ENCODE assay signal across 27 mouse cellular contexts in the genomic region with DNA sequence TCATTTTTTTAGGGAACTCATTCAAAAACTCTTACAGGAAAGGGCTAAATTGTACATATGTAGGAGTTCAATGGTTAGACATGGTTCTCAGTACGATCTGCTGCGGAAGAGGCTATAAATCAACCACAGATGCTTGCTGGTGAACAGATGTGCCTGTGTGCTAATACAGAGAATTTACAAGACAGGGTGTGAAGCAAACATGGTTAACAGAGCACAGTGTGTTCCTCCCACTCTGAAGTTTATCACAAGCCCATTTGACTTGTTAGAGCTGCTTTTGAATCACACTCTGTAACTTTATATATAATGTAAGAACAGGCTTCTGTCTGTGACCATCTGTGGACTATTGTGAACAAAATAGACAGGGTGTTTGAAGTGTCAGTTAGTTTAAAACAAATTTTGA.
DNase-seq lines count a peak whose midpoint lies in the region; ATAC-seq lines count a peak whose summit lies in the region.
"Had no signal": no experiment of that assay in that cellular context is flagged by ENCODE, and none has a peak within 500 bp of the region (broad histone marks: within the 10 kb centered on the region; RNA-seq: fewer than 3 reads in every experiment).

No protein-coding gene starts in this region.

- H3K9ac ChIP-seq in forebrain, embryonic 16.5 days (replicated peaks; ENCODE audit: low read depth, low read length): no peak overlapping the region
- H3K9ac ChIP-seq in forebrain, embryonic 12.5 days: no peak overlapping the region
- H3K9ac ChIP-seq in neural tube, embryonic 11.5 days (ENCODE audit: low read length): no peak overlapping the region
- no peak overlapping the region for H3K9ac ChIP-seq in neural tube, embryonic 15.5 days (replicated peaks)
- no peak overlapping the region for H3K9ac ChIP-seq in midbrain, embryonic 11.5 days (ENCODE audit: low read length)
- no peak overlapping the region for H3K9ac ChIP-seq in kidney, embryonic 14.5 days (ENCODE audit: low read depth, low read length)
- H3K9ac ChIP-seq: heart, embryonic 12.5 days; liver, embryonic 15.5 days; lung, embryonic 15.5 days had no signal

- ATAC-seq in forebrain, embryonic 16.5 days: peak; percentile 26; the same call in 1 of the 2 replicates
- no peak for ATAC-seq in forebrain, embryonic 12.5 days (ENCODE audit: low FRiP score)
- ATAC-seq in neural tube, embryonic 11.5 days (ENCODE audit: insufficient read depth, low FRiP score, low TSS enrichment): no peak
- no peak for ATAC-seq in neural tube, embryonic 15.5 days (ENCODE audit: low FRiP score)
- no peak for ATAC-seq in midbrain, embryonic 11.5 days (ENCODE audit: low FRiP score)
- ATAC-seq in kidney, embryonic 14.5 days (ENCODE audit: low FRiP score, low TSS enrichment): no peak
- ATAC-seq: hindbrain, embryonic 16.5 days; intestine, embryonic 16.5 days; midbrain, embryonic 16.5 days had no signal

- H3K4me1 ChIP-seq in forebrain, embryonic 16.5 days (replicated peaks; ENCODE audit: control insufficient read depth, insufficient read depth, low read length): no peaks in the 10 kb centered on the region
- H3K4me1 ChIP-seq in forebrain, embryonic 12.5 days: no peaks in the 10 kb centered on the region
- no peaks in the 10 kb centered on the region for H3K4me1 ChIP-seq in neural tube, embryonic 11.5 days (ENCODE audit: control insufficient read depth, insufficient read depth, low read length)
- H3K4me1 ChIP-seq in neural tube, embryonic 15.5 days: no peaks in the 10 kb centered on the region
- H3K4me1 ChIP-seq in midbrain, embryonic 11.5 days (ENCODE audit: control insufficient read depth, insufficient read depth, low read length): no peaks in the 10 kb centered on the region
- no peaks in the 10 kb centered on the region for H3K4me1 ChIP-seq in kidney, embryonic 14.5 days (ENCODE audit: control insufficient read depth, insufficient read depth, low read length)
- H3K4me1 ChIP-seq: heart, embryonic 12.5 days; hindbrain, embryonic 10.5 days; liver, embryonic 15.5 days; lung, embryonic 15.5 days had no signal

- peak; percentile 12 for DNase-seq in neural tube, embryonic 11.5 days (ENCODE audit: low spot score)
- peak; percentile 68 for DNase-seq in forelimb bud, embryonic 11.5 days (ENCODE audit: low read depth, low spot score)
- DNase-seq in telencephalon, adult 2 months (ENCODE audit: low read depth, low spot score): peak; percentile 39
- no peak for DNase-seq in midbrain, embryonic 11.5 days (ENCODE audit: low spot score, missing footprints)
- DNase-seq: adrenal gland, adult 2 months; cerebellum, adult 8-10 months; gastrocnemius, adult 2 months; heart, postnatal 10 days; kidney, adult 9 months; kidney, postnatal 4 days; liver; lung, postnatal 36 days; right cerebral cortex, adult 18-20 months; right cerebral cortex, postnatal 4 days; thymus, postnatal 25 days had no signal

- H3K4me2 ChIP-seq in forebrain, embryonic 16.5 days (ENCODE audit: low read length): no peak overlapping the region
- H3K4me2 ChIP-seq in forebrain, embryonic 12.5 days: no peak overlapping the region
- H3K4me2 ChIP-seq in neural tube, embryonic 11.5 days (ENCODE audit: low read depth): no peak overlapping the region
- H3K4me2 ChIP-seq in neural tube, embryonic 15.5 days: no peak overlapping the region
- H3K4me2 ChIP-seq in midbrain, embryonic 11.5 days: no peak overlapping the region
- H3K4me2 ChIP-seq in kidney, embryonic 14.5 days (replicated peaks; ENCODE audit: low read depth, low read length): no peak overlapping the region
- H3K4me2 ChIP-seq: heart, embryonic 12.5 days; liver, embryonic 15.5 days; lung, embryonic 15.5 days had no signal

- no peaks in the 10 kb centered on the region for H3K9me3 ChIP-seq in forebrain, embryonic 16.5 days (ENCODE audit: control insufficient read depth, low read length)
- no peaks in the 10 kb centered on the region for H3K9me3 ChIP-seq in forebrain, embryonic 12.5 days
- no peaks in the 10 kb centered on the region for H3K9me3 ChIP-seq in neural tube, embryonic 11.5 days (ENCODE audit: control insufficient read depth, low read length)
- no peaks in the 10 kb centered on the region for H3K9me3 ChIP-seq in neural tube, embryonic 15.5 days (replicated peaks)
- H3K9me3 ChIP-seq in midbrain, embryonic 11.5 days (ENCODE audit: control insufficient read depth, low read length): no peaks in the 10 kb centered on the region
- H3K9me3 ChIP-seq in kidney, embryonic 14.5 days (ENCODE audit: control insufficient read depth, low read length): no peaks in the 10 kb centered on the region
- H3K9me3 ChIP-seq: heart, embryonic 12.5 days; hindbrain, embryonic 10.5 days; liver, embryonic 15.5 days; lung, embryonic 15.5 days had no signal

- no peaks in the 10 kb centered on the region for H3K27me3 ChIP-seq in forebrain, embryonic 16.5 days (replicated peaks; ENCODE audit: control insufficient read depth, insufficient read depth, low read length)
- no peaks in the 10 kb centered on the region for H3K27me3 ChIP-seq in forebrain, embryonic 12.5 days
- H3K27me3 ChIP-seq in neural tube, embryonic 11.5 days (ENCODE audit: control insufficient read depth, insufficient read depth, low read length): no peaks in the 10 kb centered on the region
- H3K27me3 ChIP-seq in neural tube, embryonic 15.5 days (replicated peaks): no peaks in the 10 kb centered on the region
- no peaks in the 10 kb centered on the region for H3K27me3 ChIP-seq in midbrain, embryonic 11.5 days (ENCODE audit: control insufficient read depth, insufficient read depth, low read length)
- H3K27me3 ChIP-seq in kidney, embryonic 14.5 days (ENCODE audit: control insufficient read depth, insufficient read depth, low read length): no peaks in the 10 kb centered on the region
- H3K27me3 ChIP-seq: heart, embryonic 12.5 days; liver, embryonic 15.5 days; lung, embryonic 15.5 days had no signal

- 53% methylated on average over 2 of the region's 2 CpGs for WGBS in forebrain, embryonic 16.5 days
- whole genome bisulfite sequencing in forebrain, embryonic 12.5 days: 71% methylated on average over 2 of the region's 2 CpGs
- 30% methylated on average over 2 of the region's 2 CpGs for WGBS in neural tube, embryonic 11.5 days
- 18% methylated on average over 2 of the region's 2 CpGs for whole genome bisulfite sequencing in neural tube, embryonic 15.5 days
- whole genome bisulfite sequencing in midbrain, embryonic 11.5 days: 97% methylated on average over 2 of the region's 2 CpGs
- WGBS in kidney, embryonic 14.5 days: 26% methylated on average over 2 of the region's 2 CpGs

- no peaks in the 10 kb centered on the region for H3K36me3 ChIP-seq in forebrain, embryonic 16.5 days (ENCODE audit: control insufficient read depth, insufficient read depth)
- no peaks in the 10 kb centered on the region for H3K36me3 ChIP-seq in forebrain, embryonic 12.5 days (replicated peaks)
- no peaks in the 10 kb centered on the region for H3K36me3 ChIP-seq in neural tube, embryonic 11.5 days (ENCODE audit: control insufficient read depth, insufficient read depth, low read length)
- H3K36me3 ChIP-seq in neural tube, embryonic 15.5 days: no peaks in the 10 kb centered on the region
- no peaks in the 10 kb centered on the region for H3K36me3 ChIP-seq in midbrain, embryonic 11.5 days (ENCODE audit: control insufficient read depth, insufficient read depth, low read length)
- H3K36me3 ChIP-seq in kidney, embryonic 14.5 days (ENCODE audit: control insufficient read depth, insufficient read depth, low read length): no peaks in the 10 kb centered on the region
- H3K36me3 ChIP-seq: heart, embryonic 12.5 days; hindbrain, embryonic 10.5 days; liver, embryonic 15.5 days; lung, embryonic 15.5 days had no signal

- no peak overlapping the region for H3K4me3 ChIP-seq in forebrain, embryonic 16.5 days (replicated peaks; ENCODE audit: low read length)
- no peak overlapping the region for H3K4me3 ChIP-seq in forebrain, embryonic 12.5 days (replicated peaks)
- H3K4me3 ChIP-seq in neural tube, embryonic 11.5 days (ENCODE audit: low read depth, low read length): no peak overlapping the region
- H3K4me3 ChIP-seq in neural tube, embryonic 15.5 days (replicated peaks): no peak overlapping the region
- no peak overlapping the region for H3K4me3 ChIP-seq in midbrain, embryonic 11.5 days (ENCODE audit: low read depth, low read length)
- H3K4me3 ChIP-seq in kidney, embryonic 14.5 days (ENCODE audit: low read length): no peak overlapping the region
- H3K4me3 ChIP-seq: gastrocnemius, adult 2 months; heart, embryonic 12.5 days; hindbrain, embryonic 10.5 days; liver, embryonic 15.5 days; lung, embryonic 15.5 days; myocyte had no signal

- no peak overlapping the region for H3K27ac ChIP-seq in forebrain, embryonic 16.5 days (ENCODE audit: low read length)
- H3K27ac ChIP-seq in forebrain, embryonic 12.5 days: no peak overlapping the region
- H3K27ac ChIP-seq in neural tube, embryonic 11.5 days (ENCODE audit: low read depth, low read length): no peak overlapping the region
- H3K27ac ChIP-seq in neural tube, embryonic 15.5 days (replicated peaks): no peak overlapping the region
- H3K27ac ChIP-seq in midbrain, embryonic 11.5 days (ENCODE audit: low read depth, low read length): no peak overlapping the region
- H3K27ac ChIP-seq in kidney, embryonic 14.5 days (ENCODE audit: low read depth, low read length): no peak overlapping the region
- H3K27ac ChIP-seq: gastrocnemius, adult 2 months; hindbrain, embryonic 10.5 days; liver, embryonic 15.5 days; lung, embryonic 15.5 days had no signal
